Mouse (Mus musculus) T-cell, adult 66 days (primary cell): ENCODE results near the gene Gm5592. TPM values are rescaled to one million over a fixed set of nuclear protein-coding genes. Genes with fewer than 3 reads are reported as not detected.

Source experiments
- total RNA-seq, 2 experiments: library from RNA; stranded (reverse); gene quantifications; 3 replicates in 1 of 2; 4 replicates in 1 of 2; pipeline ENCODE4 v1.2.4; 2023

The Gm5592 gene
- not detected for total RNA-seq

DNA sequence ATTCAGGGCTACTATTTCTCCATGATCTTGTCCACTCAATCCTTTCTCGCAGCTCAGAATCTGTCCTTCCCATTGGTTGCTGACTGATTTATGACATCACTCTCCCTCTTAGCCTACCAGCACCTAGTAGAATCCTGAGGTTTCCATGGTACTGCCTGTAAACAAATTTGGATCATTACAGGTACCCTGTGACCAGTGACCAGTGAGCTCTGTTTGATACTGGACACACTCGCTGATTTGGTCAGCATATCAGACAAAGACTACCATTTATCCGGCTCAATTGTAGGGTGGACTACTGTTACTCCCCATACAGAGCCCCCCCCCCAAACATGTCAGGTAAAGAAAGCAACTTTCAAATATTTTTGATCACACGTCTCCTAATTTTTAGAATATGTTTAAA lies at the start of gene Gm5592:
TSS of gene Gm5592 (plus strand) at position 301 of the 400 bp plus-strand sequence.

Other genes with a start within 250 kb of the Gm5592 start
- gene 4930433I11Rik, start 166.3 kb upstream of the Gm5592 start, total RNA-seq = not detected
- not detected for gene Gm4884, start 121.1 kb upstream of the Gm5592 start, total RNA-seq
- gene AI987944, start 239.5 kb downstream of the Gm5592 start, total RNA-seq = 10 to 100 TPM; 17.7 to 19.5 TPM